Mouse (Mus musculus): ENCODE results near the gene Col23a1.
"Not testable (repeated sequence)": the region's sequence is repeated elsewhere in the genome, so short reads cannot be mapped to it uniquely, and the experiment has no call there.

Gene Col23a1

DNA sequence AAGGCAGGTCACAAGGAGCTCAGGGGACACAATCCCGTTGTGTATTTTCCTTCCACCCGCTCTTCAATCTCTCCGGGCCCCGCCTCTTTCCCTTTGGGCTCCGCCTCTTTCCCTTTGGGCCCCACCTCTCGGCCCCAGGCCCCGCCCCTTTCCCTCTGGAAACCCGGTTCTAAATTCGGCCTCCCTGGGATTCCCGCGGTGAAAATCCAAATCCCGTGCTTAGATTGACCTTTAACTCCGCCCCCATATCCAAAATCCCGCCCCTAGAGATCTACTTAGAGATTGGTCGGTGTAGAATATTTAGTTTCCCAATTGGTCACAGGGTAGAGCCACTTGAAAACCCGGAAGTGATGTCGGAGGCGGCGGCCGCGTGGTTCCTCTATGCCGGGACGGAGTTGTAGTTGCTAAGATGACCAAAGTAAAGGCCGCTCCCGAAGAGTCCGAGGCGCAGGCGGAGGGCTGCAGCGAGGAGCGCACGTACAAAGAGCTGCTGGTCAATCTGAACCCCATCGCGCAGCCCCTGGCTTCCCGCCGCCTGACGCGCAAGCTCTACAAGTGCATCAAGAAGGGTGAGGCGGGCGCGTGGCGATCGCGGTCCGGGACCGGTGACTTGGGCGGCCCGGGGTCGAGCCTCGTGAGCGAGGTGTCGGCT is 329.8 kb downstream of the Col23a1 start, which contains the start of gene Nhp2:
Gene Nhp2, plus strand, starts transcription at position 327 of the 652 bp plus-strand sequence.
- DNase-seq (ENCODE audit: inconsistent ontology term), result peak; percentile 98

GRCm38 (mm10) chr11:51620084-51620483 is 330.4 kb downstream of the Col23a1 start:
- DNase-seq (ENCODE audit: inconsistent ontology term), result no peak

DNA sequence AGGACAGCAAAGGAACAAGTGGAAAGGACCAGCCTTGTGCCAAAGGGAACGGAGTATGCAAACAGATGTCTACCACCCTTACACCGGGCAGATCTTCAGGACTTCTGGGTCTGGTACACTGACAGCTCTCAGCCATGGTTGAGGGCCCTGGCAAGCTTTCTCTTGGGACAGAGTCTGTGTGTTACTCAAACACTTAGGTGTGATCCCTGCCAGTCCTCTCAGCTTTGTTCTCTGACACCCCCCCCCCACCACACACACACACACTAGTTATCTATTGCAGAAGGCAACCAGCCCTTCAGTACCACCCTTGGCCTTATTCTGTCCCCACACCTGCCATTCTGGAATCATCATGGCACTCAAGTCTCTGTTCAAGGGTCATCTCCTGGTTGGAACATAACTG is 332.1 kb downstream of the Col23a1 start:
- no peak for DNase-seq (ENCODE audit: inconsistent ontology term)

GRCm38 (mm10) chr11:51622971-51623491 is 333.3 kb downstream of the Col23a1 start:
- DNase-seq (ENCODE audit: inconsistent ontology term), result no peak

DNA sequence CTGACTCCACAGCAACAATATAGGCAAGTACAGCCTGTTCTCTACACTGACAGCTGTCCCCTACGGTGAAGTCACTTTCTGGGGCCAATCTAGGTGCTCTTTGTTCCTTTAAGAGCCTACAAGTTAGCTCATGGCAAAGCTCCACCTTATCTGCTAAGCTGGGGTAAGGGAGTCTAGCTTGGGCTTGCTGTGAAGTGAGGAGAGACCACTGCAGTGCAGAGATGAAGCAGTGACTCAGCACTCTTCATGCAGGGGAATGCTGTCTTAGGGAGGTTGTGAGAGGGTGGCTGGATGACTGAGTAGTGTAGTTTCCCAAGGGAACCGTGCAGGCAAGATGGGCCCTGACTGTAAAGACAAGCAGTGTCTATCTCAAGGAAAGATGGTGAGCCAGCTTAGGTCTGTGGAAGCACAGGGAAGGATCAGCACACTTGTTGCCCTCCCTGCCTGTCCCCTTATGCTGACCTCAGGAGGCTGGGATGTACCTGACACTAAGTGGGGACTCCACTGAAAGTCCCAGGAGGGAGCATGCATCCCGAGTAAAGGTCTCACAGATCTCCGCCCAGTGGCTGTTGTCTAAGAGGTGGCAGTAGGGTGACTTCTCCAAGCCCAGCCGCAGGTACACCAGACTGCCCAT is 335.6 kb downstream of the Col23a1 start:
- DNase-seq (ENCODE audit: inconsistent ontology term), result no peak

DNA sequence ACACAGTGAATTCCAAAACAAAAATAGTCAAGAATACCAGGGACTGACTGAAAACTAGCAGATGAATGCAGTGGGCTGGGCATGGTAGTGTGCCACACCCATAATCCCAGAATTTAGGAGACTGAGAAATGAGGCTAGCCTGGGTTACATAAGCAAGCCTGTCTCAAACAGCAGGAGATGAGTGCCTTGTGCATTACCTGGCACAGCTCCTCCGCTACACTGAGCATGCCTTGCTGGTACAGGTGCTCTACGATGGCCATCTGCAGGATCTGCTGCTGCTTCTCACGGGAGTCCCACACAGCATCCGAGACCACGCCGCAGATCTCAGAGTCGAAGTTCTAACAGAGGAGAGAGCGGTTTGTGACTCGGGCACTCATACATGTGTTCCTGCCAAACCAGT is 337.7 kb downstream of the Col23a1 start:
- DNase-seq (ENCODE audit: inconsistent ontology term), result no peak

GRCm38 (mm10) chr11:51627907-51628306 is 338.2 kb downstream of the Col23a1 start:
- DNase-seq (ENCODE audit: inconsistent ontology term), result no peak

GRCm38 (mm10) chr11:51629651-51630314 is 340.1 kb downstream of the Col23a1 start:
- no peak for DNase-seq (ENCODE audit: inconsistent ontology term)

DNA sequence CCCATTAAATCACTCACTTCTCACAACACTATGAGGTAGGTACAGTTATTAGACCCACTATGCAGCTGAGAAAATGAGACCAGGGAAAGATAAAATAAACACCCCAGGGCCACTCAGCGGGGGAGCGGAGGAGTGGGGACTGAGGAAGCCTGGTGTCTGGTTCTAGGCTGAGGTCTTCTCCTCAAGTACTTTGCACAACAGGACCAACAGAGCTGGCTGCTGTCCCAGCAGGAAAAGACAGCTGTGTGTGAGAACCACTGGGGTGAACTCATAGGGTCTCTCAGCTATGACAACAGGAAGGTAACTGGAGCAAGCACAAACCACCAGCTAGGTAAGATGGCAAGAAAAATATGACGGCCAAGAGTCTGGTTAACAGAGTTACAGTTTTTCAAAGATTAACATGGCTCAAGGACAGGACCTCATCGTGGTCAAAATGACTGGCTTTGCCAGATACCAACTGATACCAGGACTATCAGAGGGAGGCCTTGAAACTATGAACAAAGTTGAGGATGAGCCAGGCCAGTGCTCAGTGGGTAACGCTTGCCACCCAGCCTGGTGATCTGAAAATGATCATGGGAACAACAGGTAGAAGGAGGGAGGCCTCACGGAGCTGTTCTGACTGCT is 342.5 kb downstream of the Col23a1 start:
- DNase-seq (ENCODE audit: inconsistent ontology term), result no peak

- DNase-seq (ENCODE audit: inconsistent ontology term), result not testable (repeated sequence)
Measured at GRCm38 (mm10) chr11:51633200-51633599, 343.5 kb downstream of the Col23a1 start.
